Mouse (Mus musculus) liver, postnatal 0 days (tissue): ENCODE results near the gene Umodl1. TPM values are rescaled to one million over a fixed set of nuclear protein-coding genes. Genes with fewer than 3 reads are reported as not detected.
A peak's percentile ranks its signal among the peaks of the same experiment; 100 is the strongest.

ENCODE experiments used
- ATAC-seq: fragments of 200-750 bp; cut with Nextera tagmentation; 2 replicates; pipeline ENCODE4 v1.8.0; 2017; ENCODE audit warnings: mild to moderate bottlenecking, moderate library complexity
- DNase-seq: peaks from one replicate; pipeline ENCODE4 v3.0.0-alpha.2; 2016
- H3K27ac ChIP-seq: fragments of 300-500 bp; sonication (generic); 2 replicates; pipeline ENCODE4 v1.5.1; 2014; ENCODE audit warnings: antibody characterized with exemption, moderate library complexity, mild to moderate bottlenecking, low read depth
- H3K27me3 ChIP-seq: fragments of 300-500 bp; sonication (generic); 2 replicates; pipeline ENCODE4 v1.6.1; 2014; ENCODE audit warnings: low read length, control low read depth, mixed read lengths; ENCODE audit not compliant: insufficient read depth
- H3K36me3 ChIP-seq: fragments of 300-500 bp; sonication (generic); replicated peaks from 2 replicates; pipeline ENCODE4 v1.6.1; 2014; ENCODE audit warnings: mild to moderate bottlenecking, control low read depth, low read length, moderate library complexity, mixed read lengths; ENCODE audit not compliant: insufficient read depth
- H3K4me1 ChIP-seq: fragments of 300-500 bp; sonication (generic); 2 replicates; pipeline ENCODE4 v1.6.1; 2014; ENCODE audit warnings: antibody characterized with exemption, mild to moderate bottlenecking, control low read depth; ENCODE audit not compliant: insufficient read depth
- H3K4me2 ChIP-seq: fragments of 300-500 bp; sonication (generic); 2 replicates; pipeline ENCODE4 v1.6.1; 2014; ENCODE audit warnings: low read depth, mild to moderate bottlenecking, low read length, moderate library complexity, mixed read lengths
- H3K4me3 ChIP-seq: fragments of 300-500 bp; sonication (generic); 2 replicates; pipeline ENCODE4 v1.5.1; 2014; ENCODE audit warnings: low read depth, low read length
- H3K9ac ChIP-seq: fragments of 300-500 bp; sonication (generic); replicated peaks from 2 replicates; pipeline ENCODE4 v1.6.1; 2014; ENCODE audit warnings: mild to moderate bottlenecking, moderate library complexity
- H3K9me3 ChIP-seq: fragments of 300-500 bp; sonication (generic); 2 replicates; pipeline ENCODE4 v1.6.1; 2016; ENCODE audit warnings: mild to moderate bottlenecking, control low read depth, low read length, mixed read lengths
- CTCF ChIP-seq: sonication (generic); IDR thresholded peaks from 2 replicates; pipeline ENCODE4 v1.5.1; 2016; ENCODE audit warnings: antibody characterized with exemption, low read depth
- EP300 ChIP-seq: IDR thresholded peaks from 2 replicates; pipeline ENCODE4 v1.6.1; 2016; ENCODE audit warnings: antibody characterized with exemption, low read depth, mild to moderate bottlenecking
- WGBS: fragments of 180-500 bp; shearing (Covaris S2); extraction: QIAGEN DNeasy Blood & Tissue Kit; methylation state at CpG from one replicate; pipeline ENCODE4 v1.1.7; 2014; ENCODE audit not compliant: insufficient replicate concordance; 5-methylcytosine and 5-hydroxymethylcytosine counted together
- polyA plus RNA-seq: library from polyadenylated mRNA; unstranded; fragments of >200 nt; fragmentation: Nextera tagmentation; extraction: Ambion mirVana; gene quantifications from 2 replicates; pipeline ENCODE4 v1.2.1, GENCODE M21; 2015

Umodl1 gene
- polyA plus RNA-seq, 1 experiment from 2014 or later = 0.05 TPM

- Histone ChIP-seq H3K4me2 (no peak overlapping the region), H3K27ac (no peak overlapping the region), H3K9me3 (no peaks in the 10 kb centered on the region), H3K36me3 (no peaks in the 10 kb centered on the region), H3K4me1 (no peaks in the 10 kb centered on the region), H3K9ac (no peak overlapping the region), H3K27me3 (no peaks in the 10 kb centered on the region), H3K4me3 (no peak overlapping the region)
- ATAC-seq = no peak
- WGBS = 66% methylated on average over 10 of the region's 10 CpGs
- no peak for DNase-seq
- TF ChIP-seq EP300 = no peak
- TF ChIP-seq CTCF = no peak
These were observed 24.1 kb downstream of the Umodl1 start for GRCm38 (mm10) chr17:30978556-30978955.

- Histone ChIP-seq H3K9me3 (no peaks in the 10 kb centered on the region), H3K4me1 (no peaks in the 10 kb centered on the region), H3K9ac (no peak overlapping the region), H3K36me3 (no peaks in the 10 kb centered on the region), H3K4me3 (no peak overlapping the region), H3K4me2 (no peak overlapping the region), H3K27me3 (no peaks in the 10 kb centered on the region), H3K27ac (no peak overlapping the region)
- WGBS = 60% methylated on average over 4 of the region's 4 CpGs
- no peak for ATAC-seq
- no peak for DNase-seq
- no peak for TF ChIP-seq CTCF
- TF ChIP-seq EP300 = no peak
These were observed 29.1 kb downstream of the Umodl1 start for GRCm38 (mm10) chr17:30983521-30983920.

- Histone ChIP-seq H3K36me3 (no peaks in the 10 kb centered on the region), H3K4me3 (no peak overlapping the region), H3K27me3 (no peaks in the 10 kb centered on the region), H3K4me1 (no peaks in the 10 kb centered on the region), H3K27ac (no peak overlapping the region), H3K4me2 (no peak overlapping the region), H3K9me3 (no peaks in the 10 kb centered on the region), H3K9ac (no peak overlapping the region)
- WGBS = 71% methylated on average over 10 of the region's 10 CpGs
- no peak for ATAC-seq
- no peak for DNase-seq
- peak; percentile 69 for TF ChIP-seq CTCF
- no peak for TF ChIP-seq EP300
These were observed 35.8 kb downstream of the Umodl1 start for GRCm38 (mm10) chr17:30990254-30990653.

GRCm38 (mm10) chr17:30996296-30996695 is 41.9 kb downstream of the Umodl1 start:
- Histone ChIP-seq H3K36me3 (no peaks in the 10 kb centered on the region), H3K27me3 (no peaks in the 10 kb centered on the region), H3K4me2 (no peak overlapping the region), H3K9me3 (no peaks in the 10 kb centered on the region), H3K27ac (no peak overlapping the region), H3K9ac (no peak overlapping the region), H3K4me3 (no peak overlapping the region), H3K4me1 (no peaks in the 10 kb centered on the region)
- no peak for TF ChIP-seq CTCF
- TF ChIP-seq EP300 = no peak
- DNase-seq (no peak), ATAC-seq (no peak)
- 50% methylated on average over 5 of the region's 5 CpGs for WGBS

GRCm38 (mm10) chr17:31000897-31001296 is 46.5 kb downstream of the Umodl1 start:
- no peaks in the 10 kb centered on the region for H3K36me3 ChIP-seq
- H3K9me3 ChIP-seq = no peaks in the 10 kb centered on the region
- 40% methylated on average over 5 of the region's 5 CpGs for WGBS
- no peak for ATAC-seq
- no peak for TF ChIP-seq EP300
- no peak for TF ChIP-seq CTCF
- no peak overlapping the region for H3K9ac ChIP-seq
- no peak overlapping the region for H3K4me2 ChIP-seq
- no peak overlapping the region for H3K27ac ChIP-seq
- H3K27me3 ChIP-seq = no peaks in the 10 kb centered on the region
- no peaks in the 10 kb centered on the region for H3K4me1 ChIP-seq
- no peak for DNase-seq
- H3K4me3 ChIP-seq = no peak overlapping the region

- no peak overlapping the region for H3K9ac ChIP-seq
- ATAC-seq (no peak), DNase-seq (no peak)
- no peaks in the 10 kb centered on the region for H3K36me3 ChIP-seq
- H3K4me2 ChIP-seq = no peak overlapping the region
- no peaks in the 10 kb centered on the region for H3K27me3 ChIP-seq
- H3K4me3 ChIP-seq = no peak overlapping the region
- no peaks in the 10 kb centered on the region for H3K9me3 ChIP-seq
- 67% methylated on average over 5 of the region's 5 CpGs for WGBS
- H3K4me1 ChIP-seq = no peaks in the 10 kb centered on the region
- TF ChIP-seq EP300 (no peak), CTCF (no peak)
- no peak overlapping the region for H3K27ac ChIP-seq
These were observed 48.2 kb downstream of the Umodl1 start for GRCm38 (mm10) chr17:31002613-31003012.

- Histone ChIP-seq H3K4me1 (no peaks in the 10 kb centered on the region), H3K36me3 (no peaks in the 10 kb centered on the region), H3K9ac (no peak overlapping the region), H3K27ac (peak overlapping the region; percentile 12; the same call in 1 of the 2 replicates), H3K4me2 (no peak overlapping the region), H3K27me3 (no peaks in the 10 kb centered on the region), H3K9me3 (no peaks in the 10 kb centered on the region), H3K4me3 (no peak overlapping the region)
- DNase-seq (no peak), ATAC-seq (no peak)
- WGBS = 60% methylated on average over 2 of the region's 2 CpGs
- no peak for TF ChIP-seq CTCF
- no peak for TF ChIP-seq EP300
These were observed 50.8 kb downstream of the Umodl1 start for GRCm38 (mm10) chr17:31005284-31005683.
